Mouse (Mus musculus): ENCODE measurements around the gene Nap1l5.

Gene Nap1l5

GRCm38 (mm10) chr6:58906852-58907261 lies at the start of gene Nap1l5:
Gene Nap1l5 (minus strand): TSS chr6:58907076.
- DNase-seq (ENCODE audit: low spot score), result no peak

GRCm38 (mm10) chr6:58951128-58951992 lies 44.5 kb upstream of the Nap1l5 start:
- DNase-seq (ENCODE audit: low spot score), result no peak

- no peak for DNase-seq (ENCODE audit: low spot score)
These were observed 43.5 kb upstream of the Nap1l5 start for GRCm38 (mm10) chr6:58950410-58950809.

- DNase-seq (ENCODE audit: low spot score), result no peak
These were observed 40.0 kb upstream of the Nap1l5 start for GRCm38 (mm10) chr6:58946840-58947239.

GRCm38 (mm10) chr6:58946246-58946645 lies 39.4 kb upstream of the Nap1l5 start:
- DNase-seq (ENCODE audit: low spot score), result no peak

GRCm38 (mm10) chr6:58943958-58944357 lies 37.1 kb upstream of the Nap1l5 start:
- DNase-seq (ENCODE audit: low spot score), result no peak

GRCm38 (mm10) chr6:58942276-58942675 lies 35.4 kb upstream of the Nap1l5 start:
- DNase-seq (ENCODE audit: low spot score), result no peak

GRCm38 (mm10) chr6:58937726-58938125 lies 30.9 kb upstream of the Nap1l5 start:
- no peak for DNase-seq (ENCODE audit: low spot score)

- no peak for DNase-seq (ENCODE audit: low spot score)
These were observed 27.3 kb upstream of the Nap1l5 start for GRCm38 (mm10) chr6:58934144-58934543.

GRCm38 (mm10) chr6:58933189-58933913 lies 26.5 kb upstream of the Nap1l5 start:
- DNase-seq (ENCODE audit: low spot score), result no peak

GRCm38 (mm10) chr6:58932515-58933188 lies 25.8 kb upstream of the Nap1l5 start:
- no peak for DNase-seq (ENCODE audit: low spot score)

- DNase-seq (ENCODE audit: low spot score), result no peak
These were observed 24.3 kb upstream of the Nap1l5 start for GRCm38 (mm10) chr6:58931149-58931548.

- no peak for DNase-seq (ENCODE audit: low spot score)
These were observed 23.1 kb upstream of the Nap1l5 start for GRCm38 (mm10) chr6:58929911-58930431.

- DNase-seq (ENCODE audit: low spot score), result no peak
These were observed 21.0 kb upstream of the Nap1l5 start for GRCm38 (mm10) chr6:58927881-58928280.

GRCm38 (mm10) chr6:58922511-58922910 lies 15.6 kb upstream of the Nap1l5 start:
- DNase-seq (ENCODE audit: low spot score), result no peak

- no peak for DNase-seq (ENCODE audit: low spot score)
These were observed 14.7 kb upstream of the Nap1l5 start for GRCm38 (mm10) chr6:58921623-58922022.

GRCm38 (mm10) chr6:58920735-58921134 lies 13.9 kb upstream of the Nap1l5 start:
- no peak for DNase-seq (ENCODE audit: low spot score)

- no peak for DNase-seq (ENCODE audit: low spot score)
These were observed 9.6 kb upstream of the Nap1l5 start for GRCm38 (mm10) chr6:58916498-58916897.

- DNase-seq (ENCODE audit: low spot score), result no peak
These were observed 7.1 kb upstream of the Nap1l5 start for GRCm38 (mm10) chr6:58913971-58914370.

- no peak for DNase-seq (ENCODE audit: low spot score)
These were observed 6.7 kb upstream of the Nap1l5 start for GRCm38 (mm10) chr6:58913551-58913950.

- no peak for DNase-seq (ENCODE audit: low spot score)
These were observed 6.0 kb upstream of the Nap1l5 start for GRCm38 (mm10) chr6:58912842-58913241.

- no peak for DNase-seq (ENCODE audit: low spot score)
These were observed 915 bp upstream of the Nap1l5 start for GRCm38 (mm10) chr6:58907791-58908190.
